Mouse (Mus musculus): ENCODE measurements at regions not wholly inside any gene's neighbourhood (a gene's known extent, or its start where the extent isn't known, plus 50 kb on each side); places are given as distances from the start of the nearest gene placed in this dataset.

GRCm38 (mm10) chr1:186345449-186345848 lies 228.3 kb upstream of the Lyplal1 start:
- H3K27ac ChIP-seq (replicated peaks), result no peak overlapping the region
- TF ChIP-seq CTCF (IDR thresholded peaks at IDR 0.05; ENCODE audit: low read depth) (no peak), EP300 (optimal IDR thresholded peaks at IDR 0.05) (no peak)
- ATAC-seq (ENCODE audit: low FRiP score, low TSS enrichment) (no peak), DNase-seq (ENCODE audit: low spot score) (no peak)
- H3K9me3 ChIP-seq (ENCODE audit: control insufficient read depth, low read length), result no peaks in the 10 kb centered on the region
- H3K27me3 ChIP-seq (ENCODE audit: control insufficient read depth, insufficient read depth, low read length), result no peaks in the 10 kb centered on the region
- no peaks in the 10 kb centered on the region for H3K36me3 ChIP-seq (ENCODE audit: control insufficient read depth, insufficient read depth, low read length)
- no peak overlapping the region for H3K9ac ChIP-seq (ENCODE audit: low read length)
- H3K4me3 ChIP-seq (ENCODE audit: low read depth, low read length), result no peak overlapping the region
- H3K4me2 ChIP-seq (replicated peaks; ENCODE audit: low read depth), result no peak overlapping the region
- 85% methylated on average over 6 of the region's 6 CpGs for WGBS
- no peaks in the 10 kb centered on the region for H3K4me1 ChIP-seq (replicated peaks; ENCODE audit: control insufficient read depth, insufficient read depth)

- H3K9me3 ChIP-seq (ENCODE audit: control insufficient read depth, low read length), result no peaks in the 10 kb centered on the region
- no peak for TF ChIP-seq CTCF (IDR thresholded peaks at IDR 0.05; ENCODE audit: low read depth)
- TF ChIP-seq EP300 (optimal IDR thresholded peaks at IDR 0.05), result no peak
- no peak overlapping the region for H3K9ac ChIP-seq (ENCODE audit: low read length)
- no peaks in the 10 kb centered on the region for H3K27me3 ChIP-seq (ENCODE audit: control insufficient read depth, insufficient read depth, low read length)
- no peaks in the 10 kb centered on the region for H3K4me1 ChIP-seq (replicated peaks; ENCODE audit: control insufficient read depth, insufficient read depth)
- ATAC-seq (ENCODE audit: low FRiP score, low TSS enrichment), result no peak
- H3K4me2 ChIP-seq (replicated peaks; ENCODE audit: low read depth), result no peak overlapping the region
- WGBS, result 11% methylated on average over 2 of the region's 2 CpGs
- no peaks in the 10 kb centered on the region for H3K36me3 ChIP-seq (ENCODE audit: control insufficient read depth, insufficient read depth, low read length)
- DNase-seq (ENCODE audit: low spot score), result no peak
- no peak overlapping the region for H3K4me3 ChIP-seq (ENCODE audit: low read depth, low read length)
- no peak overlapping the region for H3K27ac ChIP-seq (replicated peaks)
Measured at GRCm38 (mm10) chr1:186342931-186343506, 225.9 kb upstream of the Lyplal1 start.

GRCm38 (mm10) chr1:186342391-186342790 lies 225.3 kb upstream of the Lyplal1 start:
- Histone ChIP-seq H3K4me3 (ENCODE audit: low read depth, low read length) (no peak overlapping the region), H3K9me3 (ENCODE audit: control insufficient read depth, low read length) (no peaks in the 10 kb centered on the region), H3K4me2 (replicated peaks; ENCODE audit: low read depth) (no peak overlapping the region), H3K27me3 (ENCODE audit: control insufficient read depth, insufficient read depth, low read length) (no peaks in the 10 kb centered on the region), H3K9ac (ENCODE audit: low read length) (no peak overlapping the region), H3K36me3 (ENCODE audit: control insufficient read depth, insufficient read depth, low read length) (no peaks in the 10 kb centered on the region), H3K27ac (replicated peaks) (no peak overlapping the region), H3K4me1 (replicated peaks; ENCODE audit: control insufficient read depth, insufficient read depth) (no peaks in the 10 kb centered on the region)
- 61% methylated on average over 1 of the region's 1 CpGs for WGBS
- TF ChIP-seq EP300 (optimal IDR thresholded peaks at IDR 0.05) (no peak), CTCF (IDR thresholded peaks at IDR 0.05; ENCODE audit: low read depth) (no peak)
- no peak for ATAC-seq (ENCODE audit: low FRiP score, low TSS enrichment)
- no peak for DNase-seq (ENCODE audit: low spot score)

- DNase-seq (ENCODE audit: low spot score) (no peak), ATAC-seq (ENCODE audit: low FRiP score, low TSS enrichment) (no peak)
- Histone ChIP-seq H3K4me3 (ENCODE audit: low read depth, low read length) (no peak overlapping the region), H3K4me1 (replicated peaks; ENCODE audit: control insufficient read depth, insufficient read depth) (no peaks in the 10 kb centered on the region), H3K9ac (ENCODE audit: low read length) (no peak overlapping the region), H3K4me2 (replicated peaks; ENCODE audit: low read depth) (no peak overlapping the region), H3K9me3 (ENCODE audit: control insufficient read depth, low read length) (no peaks in the 10 kb centered on the region), H3K36me3 (ENCODE audit: control insufficient read depth, insufficient read depth, low read length) (no peaks in the 10 kb centered on the region), H3K27me3 (ENCODE audit: control insufficient read depth, insufficient read depth, low read length) (no peaks in the 10 kb centered on the region), H3K27ac (replicated peaks) (no peak overlapping the region)
- TF ChIP-seq EP300 (optimal IDR thresholded peaks at IDR 0.05) (no peak), CTCF (IDR thresholded peaks at IDR 0.05; ENCODE audit: low read depth) (no peak)
- 44% methylated on average over 3 of the region's 3 CpGs for WGBS
Measured at GRCm38 (mm10) chr1:186341878-186342277, 224.8 kb upstream of the Lyplal1 start.

- DNase-seq (ENCODE audit: low spot score) (no peak), ATAC-seq (ENCODE audit: low FRiP score, low TSS enrichment) (no peak)
- H3K4me1 ChIP-seq (replicated peaks; ENCODE audit: control insufficient read depth, insufficient read depth), result no peaks in the 10 kb centered on the region
- H3K27ac ChIP-seq (replicated peaks), result no peak overlapping the region
- TF ChIP-seq CTCF (IDR thresholded peaks at IDR 0.05; ENCODE audit: low read depth) (no peak), EP300 (optimal IDR thresholded peaks at IDR 0.05) (no peak)
- no peak overlapping the region for H3K9ac ChIP-seq (ENCODE audit: low read length)
- no peaks in the 10 kb centered on the region for H3K36me3 ChIP-seq (ENCODE audit: control insufficient read depth, insufficient read depth, low read length)
- WGBS, result 59% methylated on average over 3 of the region's 3 CpGs
- H3K4me3 ChIP-seq (ENCODE audit: low read depth, low read length), result no peak overlapping the region
- no peak overlapping the region for H3K4me2 ChIP-seq (replicated peaks; ENCODE audit: low read depth)
- H3K27me3 ChIP-seq (ENCODE audit: control insufficient read depth, insufficient read depth, low read length), result no peaks in the 10 kb centered on the region
- no peaks in the 10 kb centered on the region for H3K9me3 ChIP-seq (ENCODE audit: control insufficient read depth, low read length)
Measured at GRCm38 (mm10) chr1:186340701-186341100, 223.6 kb upstream of the Lyplal1 start.

GRCm38 (mm10) chr1:186317285-186317684 lies 200.2 kb upstream of the Lyplal1 start:
- DNase-seq (ENCODE audit: low spot score) (no peak), ATAC-seq (ENCODE audit: low FRiP score, low TSS enrichment) (no peak)
- Histone ChIP-seq H3K4me2 (replicated peaks; ENCODE audit: low read depth) (no peak overlapping the region), H3K9ac (ENCODE audit: low read length) (no peak overlapping the region), H3K4me1 (replicated peaks; ENCODE audit: control insufficient read depth, insufficient read depth) (no peaks in the 10 kb centered on the region), H3K27ac (replicated peaks) (no peak overlapping the region), H3K36me3 (ENCODE audit: control insufficient read depth, insufficient read depth, low read length) (no peaks in the 10 kb centered on the region), H3K9me3 (ENCODE audit: control insufficient read depth, low read length) (no peaks in the 10 kb centered on the region), H3K27me3 (ENCODE audit: control insufficient read depth, insufficient read depth, low read length) (no peaks in the 10 kb centered on the region), H3K4me3 (ENCODE audit: low read depth, low read length) (no peak overlapping the region)
- TF ChIP-seq CTCF (IDR thresholded peaks at IDR 0.05; ENCODE audit: low read depth) (no peak), EP300 (optimal IDR thresholded peaks at IDR 0.05) (no peak)
- 84% methylated on average over 2 of the region's 2 CpGs for WGBS
